Mouse (Mus musculus) ES-Bruce4 (cell line): ENCODE measurements around the gene Abhd16a. TPM values are rescaled to one million over a fixed set of nuclear protein-coding genes. Genes with fewer than 3 reads are reported as not detected.

Experiments
- H3K27ac ChIP-seq: 2 replicates; pipeline ENCODE4 v1.5.1; 2012; ENCODE audit warnings: low read length, inconsistent platforms; ENCODE audit not compliant: insufficient read depth
- H3K27me3 ChIP-seq: 2 replicates; pipeline ENCODE4 v1.6.1; 2012; ENCODE audit warnings: mild to moderate bottlenecking, low read length, inconsistent platforms; ENCODE audit not compliant: control insufficient read depth, poor library complexity, insufficient read depth, severe bottlenecking
- H3K36me3 ChIP-seq: 2 replicates; pipeline ENCODE4 v1.6.1; 2012; ENCODE audit warnings: inconsistent platforms, mild to moderate bottlenecking, low read length, moderate library complexity; ENCODE audit not compliant: control insufficient read depth, poor library complexity, insufficient read depth, severe bottlenecking
- H3K4me1 ChIP-seq: one replicate; pipeline ENCODE4 v1.8.1; 2011; ENCODE audit warnings: low read length; ENCODE audit not compliant: control insufficient read depth, insufficient read depth
- H3K4me3 ChIP-seq: 2 replicates; pipeline ENCODE4 v1.5.1; 2011; ENCODE audit warnings: low read depth, mild to moderate bottlenecking, low read length
- H3K9ac ChIP-seq: 2 replicates; pipeline ENCODE4 v1.6.1; 2012; ENCODE audit warnings: low read depth, mild to moderate bottlenecking, inconsistent platforms; ENCODE audit not compliant: poor library complexity, severe bottlenecking
- H3K9me3 ChIP-seq: replicated peaks from 2 replicates; pipeline ENCODE4 v1.6.1; 2012; ENCODE audit warnings: mild to moderate bottlenecking, low read length, inconsistent platforms; ENCODE audit not compliant: control insufficient read depth, poor library complexity, insufficient read depth, severe bottlenecking
- CTCF ChIP-seq: IDR thresholded peaks from one replicate; pipeline ENCODE4 v1.8.1; 2011; ENCODE audit warnings: low read depth, low read length
- EP300 ChIP-seq: IDR thresholded peaks from 2 replicates; pipeline ENCODE4 v1.6.1; 2011; ENCODE audit warnings: low read depth, low read length; ENCODE audit not compliant: insufficient read depth
- POLR2A ChIP-seq: IDR thresholded peaks from one replicate; pipeline ENCODE4 v1.8.1; 2011; ENCODE audit warnings: low read length; ENCODE audit not compliant: insufficient read depth
- polyA plus RNA-seq: library from polyadenylated mRNA; stranded (reverse); fragments of >200 nt; gene quantifications from 2 replicates; pipeline ENCODE4 v1.2.4, GENCODE M21; 2011; ENCODE audit warnings: low read depth; ENCODE audit not compliant: missing spikeins, insufficient read depth, insufficient read length

Abhd16a gene
- polyA plus RNA-seq, 1 experiment: 12.7 TPM

- TF ChIP-seq CTCF: no peak
- no peak for TF ChIP-seq POLR2A
- no peak for TF ChIP-seq EP300
- no peak overlapping the region for H3K4me3 ChIP-seq
- H3K27me3 ChIP-seq: no peaks in the 10 kb centered on the region
- no peak overlapping the region for H3K27ac ChIP-seq
- H3K9ac ChIP-seq: peak overlapping the region; percentile 75
- no peaks in the 10 kb centered on the region for H3K4me1 ChIP-seq
- peaks cover 8% of the 10 kb centered on the region for H3K36me3 ChIP-seq
- H3K9me3 ChIP-seq: no peaks in the 10 kb centered on the region
Observed at GRCm38 (mm10) chr17:35125578-35125977, 36.5 kb downstream of the Abhd16a start.

GRCm38 (mm10) chr17:35126206-35126611, 37.1 kb downstream of the Abhd16a start, which contains the start of gene D17H6S53E:
TSS of gene D17H6S53E (plus strand) at chr17:35126373.
- H3K4me1 ChIP-seq: no peaks in the 10 kb centered on the region
- peak within 1 kb of the TSS; percentile 45 for H3K4me3 ChIP-seq
- no peaks in the 10 kb centered on the region for H3K27me3 ChIP-seq
- TF ChIP-seq CTCF: no peak
- H3K27ac ChIP-seq: no peak within 1 kb of the TSS
- no peaks in the 10 kb centered on the region for H3K9me3 ChIP-seq
- H3K36me3 ChIP-seq: peaks cover 8% of the 10 kb centered on the region
- H3K9ac ChIP-seq: peak within 1 kb of the TSS; percentile 75

- H3K27ac ChIP-seq: no peak overlapping the region
- H3K9me3 ChIP-seq: no peaks in the 10 kb centered on the region
- no peaks in the 10 kb centered on the region for H3K4me1 ChIP-seq
- H3K9ac ChIP-seq: no peak overlapping the region
- H3K4me3 ChIP-seq: no peak overlapping the region
- no peaks in the 10 kb centered on the region for H3K27me3 ChIP-seq
- TF ChIP-seq POLR2A: no peak
- no peak for TF ChIP-seq EP300
- no peak for TF ChIP-seq CTCF
- peaks cover 8% of the 10 kb centered on the region for H3K36me3 ChIP-seq
Observed at GRCm38 (mm10) chr17:35127017-35127416, 38.0 kb downstream of the Abhd16a start.

GRCm38 (mm10) chr17:35128996-35129395, 39.9 kb downstream of the Abhd16a start:
- Histone ChIP-seq H3K27ac (no peak overlapping the region), H3K4me1 (no peaks in the 10 kb centered on the region), H3K9me3 (no peaks in the 10 kb centered on the region), H3K9ac (no peak overlapping the region), H3K36me3 (peaks cover 3% of the 10 kb centered on the region), H3K4me3 (no peak overlapping the region), H3K27me3 (no peaks in the 10 kb centered on the region)
- TF ChIP-seq POLR2A (no peak), EP300 (no peak), CTCF (no peak)

DNA sequence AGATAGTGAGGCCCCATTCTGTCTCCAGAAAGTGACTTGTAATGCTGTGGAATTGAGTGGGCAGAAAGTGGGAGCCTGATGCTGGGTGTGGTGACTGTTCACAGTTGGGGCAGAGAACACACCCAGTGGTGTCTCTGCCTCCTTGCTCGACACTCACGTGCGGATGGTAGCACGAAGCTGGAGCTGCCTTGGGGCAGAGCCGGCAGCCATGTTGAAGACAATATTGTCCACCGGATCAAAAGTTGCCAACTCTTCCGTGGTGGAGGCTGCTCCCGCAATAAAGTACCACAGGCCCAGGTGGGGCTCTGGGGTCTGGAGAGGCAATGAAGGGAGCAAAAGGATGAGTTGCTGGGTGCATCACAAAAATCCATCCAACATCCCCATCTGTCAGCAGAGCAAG, 42.0 kb downstream of the Abhd16a start:
- Histone ChIP-seq H3K36me3 (no peaks in the 10 kb centered on the region), H3K27ac (no peak overlapping the region), H3K27me3 (no peaks in the 10 kb centered on the region), H3K9ac (no peak overlapping the region), H3K9me3 (no peaks in the 10 kb centered on the region), H3K4me1 (no peaks in the 10 kb centered on the region), H3K4me3 (no peak overlapping the region)
- TF ChIP-seq CTCF (no peak), POLR2A (no peak), EP300 (no peak)

DNA sequence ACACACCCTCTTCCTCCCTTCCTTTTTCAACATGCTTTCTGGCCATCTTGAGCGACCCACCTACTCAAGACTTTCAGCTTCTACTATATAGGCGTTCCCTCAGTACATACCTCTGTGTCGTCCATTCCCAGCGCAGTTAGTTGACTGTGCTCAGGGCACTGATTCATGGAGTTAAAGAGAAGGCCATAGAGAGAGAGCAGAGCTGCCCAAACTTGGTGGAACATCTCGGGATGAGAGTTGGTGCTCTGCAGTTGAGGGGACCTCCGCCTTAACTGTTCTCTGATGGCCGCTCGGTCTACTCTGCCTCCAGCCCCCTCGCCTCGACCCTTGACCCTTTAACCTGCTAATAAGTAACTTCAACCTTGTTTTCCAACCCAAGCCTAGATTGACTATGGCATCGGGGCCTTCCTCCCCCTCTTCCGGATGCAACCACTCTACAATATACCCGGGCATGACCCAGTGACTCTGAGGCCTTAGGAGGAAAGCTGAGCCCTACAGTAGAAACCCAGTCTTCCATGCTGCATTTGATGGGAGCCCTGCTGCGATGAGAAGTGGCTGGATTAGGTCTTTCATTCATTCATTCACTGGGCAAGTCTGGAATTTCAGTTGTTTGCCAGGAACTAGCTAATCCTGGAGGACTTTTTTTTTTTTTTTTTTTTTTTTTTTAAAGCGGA, 42.6 kb downstream of the Abhd16a start, which contains the start of gene Apom:
Gene Apom, minus strand, starts transcription at position 551 of the 674 bp plus-strand sequence.
- TF ChIP-seq CTCF: no peak
- TF ChIP-seq EP300: no peak
- no peak for TF ChIP-seq POLR2A
- Histone ChIP-seq H3K4me3 (no peak within 1 kb of the TSS), H3K9ac (no peak within 1 kb of the TSS)

More for the DNA sequence above, 42.6 kb downstream of the Abhd16a start, which contains the start of gene Apom:
- Histone ChIP-seq H3K27ac (no peak within 1 kb of the TSS), H3K4me1 (peaks cover under 1% of the 10 kb centered on the region), H3K36me3 (no peaks in the 10 kb centered on the region), H3K9me3 (no peaks in the 10 kb centered on the region), H3K27me3 (no peaks in the 10 kb centered on the region)
